Mouse (Mus musculus) naive thymus-derived CD4-positive, alpha-beta T cell, adult 2 months (primary cell): ENCODE results near the gene Ndrg2.
"Not testable (repeated sequence)": the region's sequence is repeated elsewhere in the genome, so short reads cannot be mapped to it uniquely, and the experiment has no call there.

Experiments used
- DNase-seq: peaks from one replicate; pipeline ENCODE4 v3.0.0-alpha.2; 2011; ENCODE audit warnings: low read depth

The Ndrg2 gene

DNA sequence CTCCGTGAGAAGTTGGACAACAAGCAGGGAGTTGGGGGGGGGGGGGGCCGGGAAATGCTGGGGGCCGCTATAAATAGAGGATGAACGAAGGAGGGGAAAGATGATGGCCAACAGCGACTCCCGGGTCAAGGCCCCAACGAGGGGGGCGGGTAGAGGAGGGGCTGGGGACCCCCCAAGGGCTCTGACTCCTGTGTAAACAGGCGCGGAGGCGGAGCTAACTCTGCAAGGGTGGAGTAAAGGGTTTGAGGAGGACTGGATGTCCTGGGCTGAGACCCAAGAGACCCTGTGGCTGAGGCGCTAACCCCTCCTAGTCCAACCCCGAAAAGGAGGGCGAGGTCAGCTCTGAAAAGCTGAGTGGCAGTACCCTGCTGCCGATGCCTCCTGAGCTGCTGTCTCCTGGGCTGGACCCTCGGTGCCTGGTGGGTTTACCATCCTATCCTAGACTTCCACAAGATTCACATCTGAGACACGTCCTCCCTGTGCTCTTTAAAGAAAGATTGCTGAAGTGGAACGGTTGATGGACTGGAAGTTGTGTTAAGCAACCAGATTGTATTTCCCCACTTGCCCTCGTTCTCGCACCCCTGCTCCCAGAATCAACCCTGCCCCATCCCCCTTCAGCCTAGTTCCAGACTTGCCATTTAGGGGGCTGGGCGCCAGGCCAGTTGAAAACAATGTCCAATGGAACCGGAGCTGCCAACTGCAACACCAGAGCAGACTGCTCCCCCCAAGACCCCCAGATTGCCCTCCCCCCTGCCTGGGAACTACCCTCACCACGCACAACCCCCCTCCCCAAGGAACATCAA is at the start of gene Ndrg2:
Gene Ndrg2 (minus strand): TSS at position 199 of the 803 bp plus-strand sequence.
- DNase-seq = peak; percentile 58

DNA sequence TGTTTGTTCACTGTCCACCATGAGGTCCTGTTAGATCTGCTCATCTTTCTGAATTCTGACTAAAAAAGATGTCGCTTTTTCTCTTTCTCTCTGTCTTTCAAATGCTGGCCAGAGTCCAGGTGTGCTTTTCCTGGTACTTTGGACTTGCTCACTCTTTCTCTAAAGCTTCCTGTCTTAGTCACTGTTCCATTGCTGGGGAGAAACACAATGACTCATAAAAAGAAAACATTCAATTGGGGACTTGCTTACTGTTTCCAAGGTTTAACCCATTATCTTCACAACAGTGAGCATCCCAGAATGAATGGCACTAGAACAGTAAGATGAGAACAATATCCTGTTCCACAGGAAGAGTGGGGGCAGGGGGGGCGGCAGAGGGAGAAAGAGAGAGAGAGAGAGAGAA is 46.4 kb upstream of the Ndrg2 start:
- DNase-seq = no peak

DNA sequence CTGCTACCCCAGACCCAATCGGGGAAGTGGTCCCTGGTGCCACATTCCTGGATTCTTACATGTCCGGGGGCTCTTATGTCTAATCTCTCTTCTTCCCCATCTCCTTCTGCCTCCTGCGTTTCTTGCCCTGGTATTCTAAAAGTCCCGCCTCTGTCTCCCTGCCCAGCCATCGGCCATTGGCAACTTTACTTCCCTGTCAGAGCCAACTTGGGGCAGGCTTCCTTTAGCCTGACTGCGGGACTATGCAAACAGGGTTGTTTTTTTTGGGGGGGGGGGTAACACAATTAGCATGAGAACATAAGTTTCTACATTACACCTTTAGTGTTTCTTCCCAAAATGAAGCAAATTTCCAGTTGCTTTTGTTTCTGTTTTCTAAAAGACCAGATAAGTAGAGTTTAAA is 29.4 kb upstream of the Ndrg2 start:
- DNase-seq = no peak

DNA sequence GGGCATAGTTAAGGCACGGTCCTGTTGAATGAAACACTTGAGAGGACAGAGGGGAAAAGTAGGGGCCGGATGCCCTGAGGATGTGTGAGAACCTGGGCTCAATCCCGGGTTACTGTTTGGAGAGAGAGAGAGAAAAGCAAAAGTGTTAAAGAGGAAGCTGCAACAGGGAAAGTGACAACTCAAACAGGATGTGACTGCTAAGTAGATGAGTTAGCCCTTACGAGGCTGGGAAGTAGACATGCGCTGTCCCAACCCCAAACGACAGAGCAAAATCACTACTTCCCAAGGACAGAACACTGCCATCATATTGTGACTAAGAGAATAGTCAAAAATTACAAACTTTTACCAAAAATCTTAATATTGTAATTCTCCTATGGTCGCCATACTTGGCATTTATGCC is 28.3 kb upstream of the Ndrg2 start:
- DNase-seq = no peak

DNA sequence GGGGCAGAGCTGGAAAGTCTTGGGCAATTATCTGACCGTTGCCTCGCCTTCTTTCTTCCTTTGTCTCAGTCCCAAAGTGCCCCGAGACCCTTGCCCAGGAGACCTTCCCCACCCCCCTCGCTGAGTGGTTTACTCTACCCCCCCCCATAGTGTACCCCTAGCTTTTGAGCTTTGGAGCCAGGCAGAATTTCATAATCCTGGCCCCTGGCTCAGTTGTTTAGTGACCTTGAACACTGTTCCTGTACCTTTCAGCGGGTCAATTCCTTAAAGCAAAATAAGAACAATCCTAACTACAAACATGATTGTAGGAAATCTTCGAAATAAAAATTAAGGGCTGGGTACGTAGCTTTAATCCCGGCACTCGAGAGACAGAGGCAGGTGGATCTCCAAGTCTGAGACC is 27.6 kb upstream of the Ndrg2 start:
- no peak for DNase-seq

DNA sequence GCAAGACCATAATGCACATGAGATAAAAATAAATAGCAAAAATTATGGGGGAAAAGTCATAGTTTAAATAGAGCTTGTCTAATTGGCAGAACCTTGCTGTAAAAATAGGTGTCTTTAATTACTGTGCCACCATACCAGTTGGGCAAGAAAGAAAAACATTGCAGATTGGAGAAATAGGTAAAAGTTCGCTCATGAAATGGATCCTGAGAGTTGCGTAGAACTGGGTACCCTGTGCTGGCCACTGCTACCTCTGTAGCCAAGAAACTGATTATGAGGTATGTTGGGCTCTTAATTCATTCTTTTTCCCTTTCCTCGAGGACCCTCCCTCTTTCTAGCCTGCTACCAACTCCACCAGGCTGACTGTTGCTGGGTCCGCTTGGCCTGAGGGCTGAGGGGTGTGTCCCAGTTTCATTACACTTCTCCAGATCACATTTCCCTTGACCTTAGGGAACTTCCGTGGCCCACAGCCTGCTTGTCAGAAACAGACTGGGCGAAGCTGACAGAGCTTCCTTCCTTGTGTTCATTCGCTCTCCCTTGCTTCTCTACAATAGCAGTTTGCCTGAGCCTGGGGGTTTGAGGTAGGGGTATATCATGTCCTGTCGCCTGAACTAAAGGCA is 27.1 kb upstream of the Ndrg2 start:
- no peak for DNase-seq

DNA sequence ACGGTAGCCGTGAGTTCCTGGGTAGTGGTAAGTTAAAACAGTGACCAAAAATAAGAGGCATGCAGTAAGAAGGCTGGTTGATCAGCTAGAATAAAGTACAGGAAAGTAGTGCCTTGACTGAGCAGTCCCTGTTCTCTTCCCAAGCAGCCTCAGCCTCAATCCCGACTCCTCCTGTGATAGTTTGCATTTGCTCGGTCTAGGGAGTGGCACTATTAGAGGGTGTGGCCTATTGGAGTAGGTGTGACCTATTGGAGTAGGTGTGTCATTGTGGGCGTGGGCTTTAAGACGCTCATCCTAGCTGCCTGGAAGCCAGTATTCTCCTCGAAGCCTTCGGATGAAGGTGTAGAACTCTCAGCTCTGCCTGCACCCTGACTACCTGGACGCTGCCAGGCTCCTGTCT is 25.0 kb upstream of the Ndrg2 start:
- DNase-seq = no peak

DNA sequence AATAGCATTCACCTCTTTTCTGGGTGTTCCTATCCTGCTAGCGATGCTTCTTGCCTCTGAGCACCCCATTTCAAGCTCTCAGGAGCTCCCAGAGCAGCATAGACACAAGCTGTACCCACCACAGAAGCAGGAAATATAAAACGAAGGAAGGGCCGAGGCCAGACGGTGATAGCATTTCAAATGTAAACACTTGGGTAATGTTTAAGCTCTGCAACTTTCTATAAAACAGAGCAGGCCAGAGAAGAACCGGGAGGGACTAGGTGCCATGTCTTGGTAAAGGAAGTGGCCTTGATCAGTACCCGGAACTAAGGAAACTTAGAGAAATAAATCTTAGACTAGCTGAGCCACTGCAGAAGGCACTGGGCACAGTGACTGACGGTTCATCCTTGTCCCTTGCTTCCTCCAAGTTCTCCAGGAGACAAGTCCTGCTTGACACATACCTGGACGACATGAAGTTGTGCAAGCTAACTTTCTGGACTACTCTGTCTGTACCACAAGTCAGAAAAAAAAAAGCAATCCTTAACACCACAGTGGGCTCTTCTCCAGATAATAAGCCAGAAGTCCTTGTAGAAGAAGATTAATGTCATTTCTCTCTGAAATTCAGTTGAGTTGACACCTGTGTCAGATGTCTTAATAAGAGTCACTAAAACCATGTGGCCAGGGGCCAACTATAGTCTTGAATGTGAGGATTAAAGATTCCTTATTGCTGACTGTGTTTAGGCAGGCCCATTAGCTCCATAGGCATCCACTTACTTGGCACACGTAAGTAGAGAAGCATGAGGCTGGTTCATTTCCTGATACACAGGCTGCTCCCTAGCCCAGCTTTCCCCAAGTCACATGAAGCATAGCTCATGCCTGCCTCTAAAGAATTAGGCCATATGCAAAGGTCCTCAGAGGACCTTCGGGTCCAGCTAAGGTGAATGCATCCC is 18.4 kb upstream of the Ndrg2 start:
- no peak for DNase-seq

DNA sequence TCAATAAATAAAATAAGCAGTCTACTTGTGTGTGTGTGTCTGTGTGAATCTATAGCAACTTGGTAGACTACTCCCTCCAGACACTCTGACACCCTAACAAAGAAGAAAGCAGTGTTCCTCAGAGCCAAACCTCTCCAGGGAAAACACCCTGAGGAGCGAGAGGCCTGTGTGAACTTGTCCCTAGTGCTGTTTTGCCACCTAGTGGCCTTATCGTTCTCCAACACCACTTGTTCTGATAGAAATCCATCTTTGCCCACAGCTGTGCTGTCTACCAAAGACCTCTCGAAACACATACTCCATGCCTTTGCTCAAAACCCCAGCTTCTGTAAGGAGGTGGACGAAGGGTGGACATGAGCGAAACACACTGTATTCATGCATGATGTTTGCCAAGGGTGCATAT is 16.9 kb upstream of the Ndrg2 start:
- DNase-seq = peak; percentile 67

DNA sequence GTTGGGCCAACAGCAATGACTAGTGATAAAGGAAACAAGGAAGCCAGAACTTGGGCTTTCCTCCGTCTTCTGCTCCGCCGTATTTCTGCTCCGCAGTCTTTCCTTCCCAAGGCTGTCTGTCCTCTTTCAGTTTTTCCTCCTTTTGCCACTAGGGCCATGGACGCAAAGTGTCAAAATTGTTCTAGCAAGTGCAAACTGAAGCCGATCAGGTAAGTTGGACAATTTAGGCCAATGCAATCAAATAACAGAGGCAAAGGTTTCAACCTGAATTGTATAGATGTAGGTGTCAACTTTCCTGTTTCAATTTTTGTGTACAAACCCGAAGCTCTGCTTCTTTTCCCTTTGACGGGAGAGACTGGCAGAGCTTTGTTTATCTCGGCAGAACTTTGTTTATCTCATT is 16.0 kb upstream of the Ndrg2 start:
- no peak for DNase-seq

DNA sequence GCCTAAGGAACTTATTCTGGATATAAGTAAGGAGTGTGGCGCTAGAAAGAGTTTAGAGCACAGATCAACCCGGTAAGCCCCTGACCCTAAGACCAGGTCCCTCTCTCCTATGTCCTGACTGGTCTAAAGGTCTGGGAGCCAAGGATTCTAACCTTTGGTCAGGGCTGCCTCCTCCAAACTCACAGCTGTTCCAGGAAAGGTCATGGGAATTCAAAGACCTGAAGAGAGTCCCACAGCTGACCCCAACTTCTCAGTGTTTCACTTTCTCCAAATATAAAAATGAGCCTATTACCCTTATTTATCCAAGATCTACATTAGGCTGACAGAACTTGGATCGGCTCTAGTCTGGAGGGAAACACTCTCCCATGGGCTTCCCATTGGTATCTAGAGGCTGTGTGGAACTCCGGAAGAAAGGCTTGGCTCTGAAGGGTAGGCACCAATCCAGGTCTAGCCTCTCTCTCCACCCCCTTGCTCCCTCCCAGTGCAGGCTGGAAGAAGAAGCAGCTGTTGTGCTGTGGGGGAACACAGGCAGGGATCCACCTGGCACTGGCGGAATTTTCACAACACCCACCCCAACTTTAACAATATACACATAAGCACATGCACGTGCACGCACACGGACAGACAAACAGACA is 15.5 kb upstream of the Ndrg2 start:
- DNase-seq = no peak

DNA sequence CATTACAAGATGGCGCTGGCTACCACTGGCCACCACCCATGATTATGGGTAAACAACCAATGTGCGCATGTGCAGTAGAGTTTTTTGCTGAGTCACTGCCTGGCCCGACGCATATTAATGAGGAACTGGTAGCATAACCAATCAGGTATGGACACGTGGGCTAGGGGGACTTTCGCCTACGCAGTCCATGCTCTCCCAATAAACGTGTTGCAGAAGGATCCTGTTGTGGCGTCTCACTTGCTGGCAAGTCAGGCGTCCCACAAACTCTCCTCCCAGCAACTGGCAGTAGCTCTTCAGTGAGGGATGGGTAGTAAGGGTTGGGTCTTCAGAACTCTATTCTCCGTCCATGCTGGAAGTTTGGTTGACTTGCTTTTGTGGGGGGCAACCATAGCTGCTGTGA is 13.0 kb upstream of the Ndrg2 start:
- not testable (repeated sequence) for DNase-seq

DNA sequence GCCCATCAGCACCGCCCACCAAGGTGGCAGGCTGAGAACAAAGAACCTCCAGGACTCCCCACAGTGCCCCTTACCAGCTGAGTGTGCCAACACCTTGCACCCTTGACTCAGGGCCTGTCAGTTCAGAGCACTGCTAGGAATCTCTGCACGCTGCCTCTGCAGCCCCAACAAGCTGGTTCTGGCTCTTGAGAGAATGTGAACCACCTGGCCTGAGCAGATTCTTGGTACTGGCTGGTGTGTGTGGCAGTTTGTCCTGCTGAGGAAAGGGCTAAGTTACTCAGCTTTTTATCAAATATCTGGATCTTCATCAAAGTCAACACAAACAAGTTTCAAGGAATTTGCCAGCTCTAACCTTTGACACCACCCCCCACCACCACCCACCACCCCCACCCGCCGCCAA is 9.5 kb upstream of the Ndrg2 start:
- no peak for DNase-seq

DNA sequence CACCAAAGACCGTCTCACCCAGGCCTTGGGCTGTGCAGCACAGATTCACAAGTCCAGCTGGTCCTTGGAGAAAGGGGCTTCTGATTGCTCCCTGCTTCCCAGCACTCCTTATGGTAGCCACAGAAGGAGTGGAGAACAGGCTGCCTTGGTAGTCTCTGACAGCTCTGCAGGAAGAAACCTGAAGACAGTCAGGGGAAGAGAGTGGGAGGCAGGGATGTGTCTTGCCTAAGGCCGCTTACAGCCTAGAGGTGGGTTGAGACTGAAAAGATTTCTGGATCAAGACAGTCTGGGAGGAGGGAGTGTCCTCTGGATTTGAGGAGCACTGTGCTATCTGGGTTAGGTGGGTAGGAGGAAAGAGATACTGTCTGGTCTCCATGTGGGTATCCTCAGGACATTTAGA is 9.0 kb upstream of the Ndrg2 start:
- no peak for DNase-seq

DNA sequence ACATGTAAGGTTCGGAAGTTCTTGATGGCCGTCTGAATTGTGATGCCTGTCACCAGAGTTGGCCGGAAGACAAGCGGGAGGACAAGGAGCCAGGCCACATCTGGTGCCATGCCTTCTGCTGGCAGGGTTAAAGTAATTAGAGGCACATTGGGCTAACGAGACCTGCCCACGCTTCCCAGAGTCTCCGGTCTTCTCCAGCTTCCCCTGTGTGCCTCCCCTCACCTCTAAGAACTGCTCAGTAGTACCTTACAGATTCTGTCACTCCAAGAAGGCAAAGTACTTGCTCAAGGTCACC is 8.6 kb upstream of the Ndrg2 start, which contains the start of gene Rnase13:
Gene Rnase13 (minus strand): TSS at position 203 of the 295 bp plus-strand sequence.
- DNase-seq = no peak

DNA sequence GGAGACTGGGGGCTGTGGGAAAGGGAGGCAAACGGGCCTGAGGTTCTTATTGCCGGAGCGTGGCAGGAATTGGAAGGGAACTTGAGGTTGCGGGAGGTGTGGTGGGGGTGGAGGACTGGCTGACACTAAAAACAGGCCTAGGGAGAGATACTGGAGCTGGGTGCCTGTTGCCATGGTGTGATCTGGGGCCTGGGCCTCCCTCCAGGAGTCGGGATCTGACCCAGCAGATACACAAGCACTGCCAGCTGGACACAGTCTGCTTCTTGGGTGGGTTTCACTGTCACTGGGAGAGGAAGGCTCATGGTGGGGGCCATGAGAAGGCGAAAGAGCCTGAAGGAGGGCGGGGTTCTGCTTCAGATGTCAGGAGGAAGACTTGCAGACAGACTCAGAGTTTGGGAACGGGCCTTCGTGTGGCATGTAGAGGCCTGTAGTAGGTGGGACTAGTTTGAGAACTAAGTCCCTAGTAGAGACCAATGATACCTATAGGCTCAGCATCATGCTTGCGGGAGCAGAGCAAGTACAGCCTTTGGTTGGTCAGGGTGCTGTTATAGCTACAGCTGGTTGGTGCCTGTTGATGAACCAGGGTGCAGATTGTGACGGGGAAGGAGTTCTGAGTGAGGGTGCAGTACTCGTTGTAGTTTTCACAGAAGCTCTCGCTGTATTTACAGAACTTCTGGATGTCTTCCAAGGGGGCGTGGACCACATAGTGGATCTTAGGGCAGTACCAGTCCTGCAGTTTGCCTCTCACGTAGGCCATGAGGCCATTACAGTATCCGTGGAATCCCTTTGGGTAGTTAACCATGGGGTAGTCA is 8.0 kb upstream of the Ndrg2 start:
- DNase-seq = no peak

DNA sequence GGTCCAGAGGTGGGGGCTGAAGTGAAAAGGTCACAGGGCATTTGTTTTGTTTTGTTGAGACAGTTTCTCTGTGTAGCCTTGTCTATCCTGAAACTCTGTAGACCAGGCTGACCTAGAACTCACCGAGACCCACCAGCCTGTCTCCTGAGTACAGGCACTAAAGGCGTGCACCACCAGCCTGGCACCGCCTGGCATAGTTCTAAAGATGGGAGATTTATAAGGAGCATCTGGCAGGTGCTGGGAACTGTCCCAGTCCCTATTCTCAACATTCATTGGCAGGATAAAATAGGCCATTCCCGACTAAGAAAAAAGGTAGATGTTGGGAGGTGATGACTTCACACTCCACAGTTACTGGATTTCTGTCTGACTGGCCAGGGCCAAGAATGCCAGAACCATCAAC is 5.0 kb upstream of the Ndrg2 start:
- no peak for DNase-seq

DNA sequence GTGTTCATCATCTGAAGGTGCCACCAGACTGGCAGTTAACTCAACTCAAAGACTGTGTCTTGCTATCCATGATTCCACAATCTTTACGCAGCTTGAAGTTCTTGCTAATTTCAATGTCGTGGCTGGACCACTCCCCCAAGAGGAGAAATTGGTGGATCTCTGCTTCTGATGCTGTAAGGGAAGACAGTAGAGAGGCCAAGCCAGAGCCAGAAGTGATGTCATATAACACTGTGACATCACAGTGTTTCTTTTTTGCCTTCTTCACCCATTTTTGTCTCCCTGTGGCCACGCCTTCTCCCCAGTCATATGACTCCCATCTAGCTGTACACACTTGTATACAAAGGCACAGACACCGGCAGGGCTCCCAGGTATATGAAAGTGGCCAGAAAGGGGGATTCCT is 4.2 kb upstream of the Ndrg2 start, which contains the start of gene Tppp2:
Gene Tppp2 (plus strand): TSS at position 301 of the 400 bp plus-strand sequence.
- no peak for DNase-seq

DNA sequence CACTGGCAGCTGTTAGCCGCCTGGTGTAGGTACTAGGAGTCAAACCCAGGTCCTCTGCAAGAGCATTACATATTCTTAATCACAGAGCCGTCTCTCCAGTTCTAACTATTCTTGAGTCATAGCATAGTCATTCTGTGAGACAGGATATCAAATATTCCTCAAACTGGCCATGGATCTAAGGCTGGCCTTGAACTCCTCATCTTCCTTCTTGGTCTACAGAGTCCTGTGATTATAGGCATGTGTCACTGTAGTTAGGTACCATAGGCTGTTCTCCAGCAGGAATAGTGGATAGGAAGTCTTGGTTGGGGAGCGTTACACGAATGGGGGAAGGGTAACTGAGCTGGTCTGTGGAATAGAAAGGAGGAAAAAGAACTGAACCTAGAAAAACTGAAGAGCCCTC is 2.6 kb upstream of the Ndrg2 start:
- DNase-seq = no peak

DNA sequence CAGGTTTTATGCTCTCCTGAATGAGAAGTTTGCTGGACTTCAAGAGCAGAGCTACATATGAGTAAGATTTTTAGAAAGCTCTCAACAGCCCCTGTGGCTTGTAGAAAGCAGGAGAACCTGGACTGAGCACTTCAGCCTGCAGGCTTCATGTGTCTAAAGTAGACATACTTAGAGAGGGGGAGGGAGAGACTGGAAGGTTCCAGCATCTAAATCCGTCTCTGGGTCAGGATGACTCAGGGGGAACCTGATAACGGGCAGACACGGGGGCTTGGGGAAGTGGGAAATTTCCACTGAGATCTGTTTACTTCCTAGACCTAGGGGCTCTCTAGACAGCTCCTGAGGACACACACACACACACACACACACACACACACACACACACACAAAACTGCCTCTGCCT is 1.1 kb upstream of the Ndrg2 start:
- no peak for DNase-seq
